Mouse (Mus musculus) erythroblast, embryonic 14.5 days (primary cell): ENCODE measurements around the gene Cdk6.

Source experiments
- GATA1 ChIP-seq: IDR thresholded peaks from 2 replicates; pipeline ENCODE4 v1.6.1; 2012; ENCODE audit warnings: low read length, inconsistent platforms, mixed read lengths
- TAL1 ChIP-seq: IDR thresholded peaks from 3 replicates; pipeline ENCODE4 v1.6.1; 2012; ENCODE audit warnings: low read length, inconsistent platforms, mixed read lengths

GRCm38 (mm10) chr5:3381795-3382194 is 40.5 kb downstream of the Cdk6 start:
- no peak for TF ChIP-seq GATA1
- no peak for TF ChIP-seq TAL1
